Mouse (Mus musculus) embryonic fibroblast, embryonic 13.5 days (primary cell): ENCODE results near the gene St13.

Experiments used
- CTCF ChIP-seq: IDR thresholded peaks from 2 replicates; pipeline ENCODE4 v1.5.1; 2011; ENCODE audit warnings: mild to moderate bottlenecking, control low read depth, low read length, moderate library complexity, borderline replicate concordance; ENCODE audit not compliant: insufficient read depth
- POLR2A ChIP-seq: IDR thresholded peaks from 2 replicates; pipeline ENCODE4 v1.6.1; 2011; ENCODE audit warnings: low read depth, mild to moderate bottlenecking, control low read depth, low read length, moderate library complexity

GRCm38 (mm10) chr15:81386327-81386726 is 13.6 kb downstream of the St13 start:
- TF ChIP-seq CTCF (no peak), POLR2A (no peak)
